Mouse (Mus musculus): ENCODE measurements at regions not wholly inside any gene's neighbourhood (a gene's known extent, or its start where the extent isn't known, plus 50 kb on each side); places are given as distances from the start of the nearest gene placed in this dataset.
"Not testable (repeated sequence)": the region's sequence is repeated elsewhere in the genome, so short reads cannot be mapped to it uniquely, and the experiment has no call there.

DNA sequence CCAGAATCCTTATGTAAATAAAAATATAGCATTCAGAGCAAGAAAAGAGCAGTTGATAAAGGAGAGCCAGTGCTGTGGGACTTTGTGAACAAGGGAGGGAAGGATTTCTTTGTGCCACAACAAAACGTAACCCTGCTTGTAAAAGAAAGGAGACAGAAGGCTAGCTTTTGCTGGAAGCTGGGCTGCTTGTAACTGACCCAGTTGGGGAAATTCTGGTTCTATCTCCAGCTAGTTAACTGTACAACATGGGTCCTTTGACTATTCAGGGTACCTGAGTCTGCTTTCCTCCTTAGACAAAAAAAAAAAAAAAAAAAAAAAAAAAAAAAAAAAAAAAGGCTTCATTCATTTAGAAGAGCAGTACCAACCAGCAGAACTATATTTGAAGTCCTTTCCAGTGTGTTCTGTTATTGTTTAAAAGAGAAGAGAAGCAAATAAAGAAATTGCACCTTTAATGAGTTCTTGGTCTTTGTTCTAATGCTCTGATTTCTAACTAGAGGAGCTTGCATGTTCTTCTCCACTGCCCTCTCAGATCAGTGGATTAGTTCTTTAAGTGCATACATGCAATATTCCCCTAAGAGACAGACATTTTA is 345.8 kb upstream of the Pou3f2 start:
- no peak for DNase-seq (ENCODE audit: low spot score in 2 of 2)

DNA sequence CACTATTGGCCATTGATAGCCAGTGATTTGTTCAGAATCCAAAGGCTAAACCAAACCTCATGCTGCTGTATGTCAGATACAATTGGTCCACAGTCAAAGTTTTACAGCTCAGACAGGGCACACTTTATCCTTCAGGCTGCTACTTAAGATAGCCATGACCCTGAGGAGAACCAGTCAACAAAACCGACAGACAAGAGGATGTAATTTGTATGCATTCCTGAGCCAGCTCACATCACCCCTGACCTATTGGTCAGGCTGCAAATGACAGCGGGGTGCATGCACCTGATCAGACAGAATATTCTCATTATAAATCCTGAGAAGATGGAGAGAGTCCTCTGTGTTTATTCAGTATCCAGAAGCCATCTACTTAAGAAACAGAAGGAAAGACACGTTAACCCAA is 315.5 kb upstream of the Pou3f2 start:
- no peak for DNase-seq (ENCODE audit: low spot score in 2 of 2)

DNA sequence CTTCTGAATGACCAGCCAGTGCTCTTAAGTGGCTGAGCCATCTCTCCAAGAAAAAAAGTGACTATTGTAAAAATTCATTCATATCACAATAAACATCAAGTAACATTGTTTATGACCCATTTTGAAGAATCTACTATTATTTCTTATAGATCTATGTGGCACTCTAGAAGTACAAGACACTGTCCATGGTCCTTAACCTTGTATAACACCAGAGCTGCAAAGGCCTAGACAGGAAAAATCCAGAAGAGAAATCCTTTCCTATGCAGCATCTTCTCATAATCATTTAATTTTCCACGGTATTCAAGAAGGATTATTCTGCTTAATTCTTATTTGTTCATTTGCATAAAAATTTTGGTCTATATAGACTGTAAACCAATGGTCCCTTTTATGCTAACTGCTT is 304.7 kb upstream of the Pou3f2 start:
- no peak for DNase-seq (ENCODE audit: low spot score in 2 of 2)

- no peak for DNase-seq (ENCODE audit: low spot score in 2 of 2)
Measured at GRCm38 (mm10) chr4:22787866-22788265, 299.7 kb upstream of the Pou3f2 start.

DNA sequence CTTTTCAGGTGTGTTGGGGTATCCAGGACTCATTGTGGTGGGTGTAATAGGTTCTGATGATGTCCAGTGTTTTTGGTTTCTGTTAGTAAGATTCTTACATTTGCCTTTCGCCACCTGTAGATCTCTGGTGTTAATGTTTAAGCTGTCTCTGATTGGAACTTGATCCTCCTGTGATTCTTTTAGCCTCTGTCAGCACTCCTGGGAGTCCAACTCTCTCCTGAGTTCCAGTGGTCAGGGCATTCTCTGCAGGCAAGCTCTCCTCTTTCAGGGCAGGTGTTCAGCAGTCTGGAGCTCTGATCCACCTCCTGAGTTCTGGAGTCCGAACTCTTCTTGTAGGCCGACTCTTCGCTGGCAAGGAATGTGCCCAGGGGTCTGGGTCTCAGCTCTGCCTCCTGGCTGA is 274.9 kb upstream of the Pou3f2 start:
- not testable (repeated sequence) for DNase-seq (ENCODE audit: low spot score in 2 of 2)
